Mouse (Mus musculus) olfactory bulb, adult 2 months (tissue): ENCODE measurements at regions not wholly inside any gene's neighbourhood (a gene's known extent, or its start where the extent isn't known, plus 50 kb on each side); places are given as distances from the start of the nearest gene placed in this dataset.

ENCODE experiments used
- H3K27ac ChIP-seq: fragments of 200-500 bp; 2 replicates; pipeline ENCODE4 v1.5.1; 2012; ENCODE audit warnings: low read depth, low read length; ENCODE audit not compliant: insufficient read depth
- H3K4me1 ChIP-seq: fragments of 200-500 bp; 2 replicates; pipeline ENCODE4 v1.6.1; 2012; ENCODE audit warnings: low read length; ENCODE audit not compliant: control insufficient read depth, insufficient read depth
- H3K4me3 ChIP-seq: fragments of 200-500 bp; 2 replicates; pipeline ENCODE4 v1.5.1; 2012; ENCODE audit warnings: mild to moderate bottlenecking, low read depth, low read length, moderate library complexity; ENCODE audit not compliant: insufficient read depth
- CTCF ChIP-seq: fragments of 200-500 bp; IDR thresholded peaks from 2 replicates; pipeline ENCODE4 v1.5.1; 2012; ENCODE audit warnings: low read depth, mild to moderate bottlenecking, low read length, moderate library complexity; ENCODE audit not compliant: insufficient read depth
- POLR2A ChIP-seq: fragments of 200-500 bp; IDR thresholded peaks from 2 replicates; pipeline ENCODE4 v1.6.1; 2012; ENCODE audit warnings: mild to moderate bottlenecking, low read depth, low read length, moderate library complexity; ENCODE audit not compliant: insufficient read depth
- WGBS: fragments of 180-500 bp; shearing (Covaris S2); methylation state at CpG from one replicate; pipeline ENCODE4 v1.1.7; 2018; 5-methylcytosine and 5-hydroxymethylcytosine counted together

- WGBS = 68% methylated on average over 11 of the region's 11 CpGs
- no peak for TF ChIP-seq POLR2A
- TF ChIP-seq CTCF = no peak
- Histone ChIP-seq H3K27ac (no peak overlapping the region), H3K4me3 (no peak overlapping the region), H3K4me1 (peaks cover 15% of the 10 kb centered on the region)
These were observed 546.8 kb upstream of the Adam5 start for GRCm38 (mm10) chr8:25370947-25371346.

- Histone ChIP-seq H3K4me1 (peaks cover 18% of the 10 kb centered on the region), H3K4me3 (no peak overlapping the region), H3K27ac (no peak overlapping the region)
- 99% methylated on average over 2 of the region's 2 CpGs for whole genome bisulfite sequencing
- TF ChIP-seq CTCF = no peak
- no peak for TF ChIP-seq POLR2A
These were observed 545.2 kb upstream of the Adam5 start for GRCm38 (mm10) chr8:25369331-25369730.

- TF ChIP-seq CTCF (no peak), POLR2A (no peak)
- WGBS = 28% methylated on average over 11 of the region's 11 CpGs
- Histone ChIP-seq H3K27ac (peak overlapping the region; percentile 71), H3K4me1 (peaks cover 18% of the 10 kb centered on the region), H3K4me3 (no peak overlapping the region)
These were observed 544.5 kb upstream of the Adam5 start for GRCm38 (mm10) chr8:25368561-25369091.

- WGBS = 23% methylated on average over 15 of the region's 15 CpGs
- H3K4me3 ChIP-seq = no peak overlapping the region
- peak overlapping the region; percentile 71 for H3K27ac ChIP-seq
- TF ChIP-seq CTCF = no peak
- H3K4me1 ChIP-seq = peaks cover 18% of the 10 kb centered on the region
These were observed 543.8 kb upstream of the Adam5 start for GRCm38 (mm10) chr8:25367806-25368549.

GRCm38 (mm10) chr8:25366181-25366580, 542.0 kb upstream of the Adam5 start:
- Histone ChIP-seq H3K27ac (no peak overlapping the region), H3K4me1 (peaks cover 18% of the 10 kb centered on the region), H3K4me3 (no peak overlapping the region)
- 16% methylated on average over 3 of the region's 3 CpGs for whole genome bisulfite sequencing
- no peak for TF ChIP-seq POLR2A
- TF ChIP-seq CTCF = no peak

- TF ChIP-seq POLR2A = no peak
- no peak for TF ChIP-seq CTCF
- Histone ChIP-seq H3K4me3 (no peak overlapping the region), H3K27ac (no peak overlapping the region), H3K4me1 (peaks cover 8% of the 10 kb centered on the region; the same call in 1 of the 2 replicates)
- WGBS = 29% methylated on average over 9 of the region's 9 CpGs
These were observed 538.5 kb upstream of the Adam5 start for GRCm38 (mm10) chr8:25362656-25363055.

GRCm38 (mm10) chr8:25362146-25362545, 538.0 kb upstream of the Adam5 start:
- Histone ChIP-seq H3K27ac (no peak overlapping the region), H3K4me1 (peaks cover 8% of the 10 kb centered on the region; the same call in 1 of the 2 replicates), H3K4me3 (no peak overlapping the region)
- no peak for TF ChIP-seq POLR2A
- TF ChIP-seq CTCF = no peak
- 68% methylated on average over 4 of the region's 4 CpGs for WGBS

- 94% methylated on average over 5 of the region's 5 CpGs for WGBS
- Histone ChIP-seq H3K4me3 (no peak overlapping the region), H3K4me1 (peaks cover 6% of the 10 kb centered on the region; the same call in 1 of the 2 replicates), H3K27ac (no peak overlapping the region)
- no peak for TF ChIP-seq CTCF
- TF ChIP-seq POLR2A = no peak
These were observed 537.3 kb upstream of the Adam5 start for GRCm38 (mm10) chr8:25361420-25361819.

GRCm38 (mm10) chr8:25358539-25359165, 534.5 kb upstream of the Adam5 start:
- Histone ChIP-seq H3K27ac (no peak overlapping the region), H3K4me3 (no peak overlapping the region), H3K4me1 (peaks cover 7% of the 10 kb centered on the region)
- TF ChIP-seq POLR2A = no peak
- no peak for TF ChIP-seq CTCF
- WGBS = 73% methylated on average over 12 of the region's 12 CpGs
